Mouse (Mus musculus) liver, embryonic 15.5 days (tissue): ENCODE data around the gene Nampt. TPM values are rescaled to one million over a fixed set of nuclear protein-coding genes. Genes with fewer than 3 reads are reported as not detected.

ENCODE experiments used
- ATAC-seq: fragments of 200-750 bp; cut with Nextera tagmentation; 2 replicates; pipeline ENCODE4 v1.8.0; 2017; ENCODE audit warnings: moderate number of reproducible peaks, mild to moderate bottlenecking, moderate library complexity; ENCODE audit not compliant: insufficient read depth
- H3K27ac ChIP-seq: fragments of 300-500 bp; sonication (generic); replicated peaks from 2 replicates; pipeline ENCODE4 v1.5.1; 2015; ENCODE audit warnings: mild to moderate bottlenecking, inconsistent platforms
- H3K27me3 ChIP-seq: fragments of 300-500 bp; sonication (generic); 2 replicates; pipeline ENCODE4 v1.6.1; 2015; ENCODE audit warnings: mild to moderate bottlenecking, inconsistent platforms
- H3K36me3 ChIP-seq: fragments of 300-500 bp; sonication (generic); replicated peaks from 2 replicates; pipeline ENCODE4 v1.6.1; 2015; ENCODE audit warnings: moderate library complexity, mild to moderate bottlenecking, inconsistent platforms
- H3K4me1 ChIP-seq: fragments of 300-500 bp; sonication (generic); replicated peaks from 2 replicates; pipeline ENCODE4 v1.6.1; 2015; ENCODE audit warnings: inconsistent platforms
- H3K4me2 ChIP-seq: fragments of 300-500 bp; sonication (generic); 2 replicates; pipeline ENCODE4 v1.6.1; 2015; ENCODE audit warnings: moderate library complexity, mild to moderate bottlenecking, inconsistent platforms
- H3K4me3 ChIP-seq: fragments of 300-500 bp; sonication (generic); replicated peaks from 2 replicates; pipeline ENCODE4 v1.5.1; 2015; ENCODE audit warnings: mild to moderate bottlenecking, inconsistent platforms
- H3K9ac ChIP-seq: fragments of 300-500 bp; sonication (generic); 2 replicates; pipeline ENCODE4 v1.6.1; 2015; ENCODE audit warnings: moderate library complexity, mild to moderate bottlenecking, inconsistent platforms
- H3K9me3 ChIP-seq: fragments of 300-500 bp; sonication (generic); replicated peaks from 2 replicates; pipeline ENCODE4 v1.6.1; 2016; ENCODE audit warnings: inconsistent platforms
- WGBS: fragments of 180-500 bp; shearing (Covaris S2); methylation state at CpG from one replicate; pipeline ENCODE4 v1.1.7; 2015; ENCODE audit warnings: mixed read lengths; ENCODE audit not compliant: insufficient replicate concordance; 5-methylcytosine and 5-hydroxymethylcytosine counted together
- polyA plus RNA-seq: library from polyadenylated mRNA; unstranded; fragments of >200 nt; fragmentation: Nextera tagmentation; extraction: Ambion mirVana; gene quantifications from 2 replicates; pipeline ENCODE4 v1.2.1, GENCODE M21; 2015

The Nampt gene
- polyA plus RNA-seq, 1 experiment from 2014 or later, result 10.4 TPM

- Histone ChIP-seq H3K9ac (peak overlapping the region; percentile 77; the same call in 1 of the 2 replicates), H3K9me3 (no peaks in the 10 kb centered on the region), H3K27me3 (no peaks in the 10 kb centered on the region), H3K4me1 (peaks cover 21% of the 10 kb centered on the region), H3K4me2 (peak overlapping the region; percentile 93), H3K36me3 (no peaks in the 10 kb centered on the region), H3K27ac (peak overlapping the region; percentile 88; the same call in 1 of the 2 replicates), H3K4me3 (peak overlapping the region; percentile 80)
- 31% methylated on average over 2 of the region's 2 CpGs for WGBS
- no peak for ATAC-seq
Observed at GRCm38 (mm10) chr12:32821504-32822011, 2.2 kb downstream of the Nampt start.

- no peak overlapping the region for H3K4me3 ChIP-seq
- no peaks in the 10 kb centered on the region for H3K36me3 ChIP-seq
- H3K27me3 ChIP-seq, result no peaks in the 10 kb centered on the region
- H3K9me3 ChIP-seq, result no peaks in the 10 kb centered on the region
- ATAC-seq, result no peak
- no peak overlapping the region for H3K9ac ChIP-seq
- WGBS, result 64% methylated on average over 4 of the region's 4 CpGs
- no peak overlapping the region for H3K4me2 ChIP-seq
- no peak overlapping the region for H3K27ac ChIP-seq
- peaks cover 21% of the 10 kb centered on the region for H3K4me1 ChIP-seq
Observed at GRCm38 (mm10) chr12:32822066-32822465, 2.7 kb downstream of the Nampt start.

- H3K4me3 ChIP-seq, result no peak overlapping the region
- no peak for ATAC-seq
- no peak overlapping the region for H3K27ac ChIP-seq
- no peaks in the 10 kb centered on the region for H3K27me3 ChIP-seq
- WGBS, result 79% methylated on average over 6 of the region's 6 CpGs
- H3K4me1 ChIP-seq, result peaks cover 22% of the 10 kb centered on the region
- H3K36me3 ChIP-seq, result no peaks in the 10 kb centered on the region
- no peaks in the 10 kb centered on the region for H3K9me3 ChIP-seq
- no peak overlapping the region for H3K9ac ChIP-seq
- no peak overlapping the region for H3K4me2 ChIP-seq
Observed at GRCm38 (mm10) chr12:32824586-32824985, 5.2 kb downstream of the Nampt start.

- peaks cover 6% of the 10 kb centered on the region; the same call in 1 of the 2 replicates for H3K4me1 ChIP-seq
- H3K4me2 ChIP-seq, result no peak overlapping the region
- ATAC-seq, result no peak
- no peak overlapping the region for H3K27ac ChIP-seq
- no peaks in the 10 kb centered on the region for H3K27me3 ChIP-seq
- H3K9me3 ChIP-seq, result no peaks in the 10 kb centered on the region
- H3K36me3 ChIP-seq, result no peaks in the 10 kb centered on the region
- no peak overlapping the region for H3K4me3 ChIP-seq
- H3K9ac ChIP-seq, result no peak overlapping the region
- WGBS, result 26% methylated on average over 3 of the region's 3 CpGs
Observed at GRCm38 (mm10) chr12:32826971-32827370, 7.6 kb downstream of the Nampt start.

GRCm38 (mm10) chr12:32828137-32828760 is 8.9 kb downstream of the Nampt start:
- Histone ChIP-seq H3K27me3 (no peaks in the 10 kb centered on the region), H3K4me2 (no peak overlapping the region), H3K27ac (no peak overlapping the region), H3K4me3 (no peak overlapping the region), H3K36me3 (no peaks in the 10 kb centered on the region), H3K9ac (no peak overlapping the region), H3K4me1 (0 out of 2 replicates have a peak, but pooled peaks cover 4% of the 10 kb centered on the region), H3K9me3 (no peaks in the 10 kb centered on the region)
- ATAC-seq, result no peak
- 54% methylated on average over 8 of the region's 8 CpGs for WGBS

GRCm38 (mm10) chr12:32829321-32830090 is 10.2 kb downstream of the Nampt start:
- ATAC-seq, result no peak
- H3K9ac ChIP-seq, result no peak overlapping the region
- WGBS, result 80% methylated on average over 9 of the region's 9 CpGs
- no peak overlapping the region for H3K4me2 ChIP-seq
- H3K27me3 ChIP-seq, result no peaks in the 10 kb centered on the region
- no peak overlapping the region for H3K4me3 ChIP-seq
- no peak overlapping the region for H3K27ac ChIP-seq
- H3K9me3 ChIP-seq, result no peaks in the 10 kb centered on the region
- H3K4me1 ChIP-seq, result 0 out of 2 replicates have a peak, but pooled peaks cover 4% of the 10 kb centered on the region
- H3K36me3 ChIP-seq, result peaks cover 9% of the 10 kb centered on the region; the same call in 1 of the 2 replicates

GRCm38 (mm10) chr12:32832076-32832475 is 12.7 kb downstream of the Nampt start:
- ATAC-seq, result no peak
- H3K4me2 ChIP-seq, result no peak overlapping the region
- peaks cover 21% of the 10 kb centered on the region; the same call in 1 of the 2 replicates for H3K36me3 ChIP-seq
- H3K9ac ChIP-seq, result no peak overlapping the region
- H3K4me1 ChIP-seq, result 0 out of 2 replicates have a peak, but pooled peaks cover 4% of the 10 kb centered on the region
- H3K27ac ChIP-seq, result no peak overlapping the region
- no peaks in the 10 kb centered on the region for H3K27me3 ChIP-seq
- H3K4me3 ChIP-seq, result no peak overlapping the region
- no peaks in the 10 kb centered on the region for H3K9me3 ChIP-seq
- 70% methylated on average over 3 of the region's 3 CpGs for WGBS

GRCm38 (mm10) chr12:32834781-32835180 is 15.4 kb downstream of the Nampt start:
- H3K36me3 ChIP-seq, result peaks cover 39% of the 10 kb centered on the region
- H3K27ac ChIP-seq, result no peak overlapping the region
- no peak overlapping the region for H3K4me2 ChIP-seq
- no peak for ATAC-seq
- no peaks in the 10 kb centered on the region for H3K9me3 ChIP-seq
- no peaks in the 10 kb centered on the region for H3K4me1 ChIP-seq
- no peak overlapping the region for H3K4me3 ChIP-seq
- WGBS, result 76% methylated on average over 6 of the region's 6 CpGs
- no peaks in the 10 kb centered on the region for H3K27me3 ChIP-seq
- H3K9ac ChIP-seq, result no peak overlapping the region

GRCm38 (mm10) chr12:32835235-32835634 is 15.9 kb downstream of the Nampt start:
- Histone ChIP-seq H3K36me3 (peaks cover 42% of the 10 kb centered on the region), H3K4me3 (no peak overlapping the region), H3K27me3 (no peaks in the 10 kb centered on the region), H3K27ac (no peak overlapping the region), H3K9ac (no peak overlapping the region), H3K9me3 (no peaks in the 10 kb centered on the region), H3K4me2 (no peak overlapping the region), H3K4me1 (no peaks in the 10 kb centered on the region)
- no peak for ATAC-seq
- 71% methylated on average over 4 of the region's 4 CpGs for WGBS

- 73% methylated on average over 4 of the region's 4 CpGs for WGBS
- Histone ChIP-seq H3K36me3 (peaks cover 61% of the 10 kb centered on the region), H3K4me2 (no peak overlapping the region)
Observed at GRCm38 (mm10) chr12:32838406-32838805, 19.1 kb downstream of the Nampt start.

GRCm38 (mm10) chr12:32838954-32839353 is 19.6 kb downstream of the Nampt start:
- H3K27me3 ChIP-seq, result no peaks in the 10 kb centered on the region
- H3K27ac ChIP-seq, result no peak overlapping the region
- no peak overlapping the region for H3K9ac ChIP-seq
- no peak for ATAC-seq
- no peak overlapping the region for H3K4me3 ChIP-seq
- peaks cover 60% of the 10 kb centered on the region for H3K36me3 ChIP-seq
- no peak overlapping the region for H3K4me2 ChIP-seq
- no peaks in the 10 kb centered on the region for H3K4me1 ChIP-seq
- WGBS, result 78% methylated on average over 9 of the region's 9 CpGs
- H3K9me3 ChIP-seq, result no peaks in the 10 kb centered on the region

More at GRCm38 (mm10) chr12:32838406-32838805, 19.1 kb downstream of the Nampt start:
- no peak overlapping the region for H3K4me3 ChIP-seq
- H3K9me3 ChIP-seq, result no peaks in the 10 kb centered on the region
- ATAC-seq, result no peak
- H3K9ac ChIP-seq, result no peak overlapping the region
- H3K4me1 ChIP-seq, result no peaks in the 10 kb centered on the region
- no peaks in the 10 kb centered on the region for H3K27me3 ChIP-seq
- H3K27ac ChIP-seq, result no peak overlapping the region
